Mouse (Mus musculus): ENCODE measurements around the gene Kcnb1. TPM values are rescaled to one million over a fixed set of nuclear protein-coding genes. Genes with fewer than 3 reads are reported as not detected.

Gene Kcnb1
- polyA plus RNA-seq, 1 experiment, result 2.1 TPM

DNA sequence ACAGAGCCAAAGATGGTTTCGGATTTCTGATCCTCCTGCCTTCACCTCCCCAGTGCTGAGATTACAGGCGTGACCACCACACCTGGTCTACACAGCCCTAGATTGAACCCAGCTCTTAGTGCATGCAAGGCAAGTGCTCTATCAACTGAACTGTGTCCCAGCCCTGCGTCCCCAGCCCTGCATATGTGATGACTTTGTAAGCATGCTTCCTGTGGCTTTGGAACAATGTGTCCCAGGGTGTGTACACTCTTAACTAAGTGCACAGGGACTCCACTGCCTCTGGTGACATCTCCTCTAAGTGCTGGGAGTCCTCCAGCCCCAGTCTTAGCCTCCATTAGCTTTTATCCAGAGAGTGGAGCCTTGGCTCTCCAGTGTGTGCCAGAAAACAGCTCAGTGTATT is 3.4 kb upstream of the Kcnb1 start:
- Histone ChIP-seq H3K27me3 (ENCODE audit: control insufficient read depth, insufficient read depth, low read length) (peaks cover 12% of the 10 kb centered on the region), H3K36me3 (ENCODE audit: control insufficient read depth, insufficient read depth, low read length) (no peaks in the 10 kb centered on the region), H3K4me3 (ENCODE audit: control insufficient read depth, insufficient read depth, low read length) (no peak overlapping the region), H3K27ac (ENCODE audit: control insufficient read depth, insufficient read depth, low read length) (no peak overlapping the region), H3K4me1 (replicated peaks; ENCODE audit: control insufficient read depth, insufficient read depth, low read length) (peaks cover 13% of the 10 kb centered on the region; the same call in 1 of the 2 replicates)
- TF ChIP-seq POLR2A (IDR thresholded peaks at IDR 0.05; ENCODE audit: control insufficient read depth, extremely low read depth, insufficient read depth, low read length, poor library complexity), result no peak
- TF ChIP-seq CTCF (IDR thresholded peaks at IDR 0.05; ENCODE audit: borderline replicate concordance, control insufficient read depth, extremely low read depth, insufficient read depth, low read length, poor library complexity), result no peak
- DNase-seq, result no peak
- 79% methylated on average over 3 of the region's 3 CpGs for WGBS

DNA sequence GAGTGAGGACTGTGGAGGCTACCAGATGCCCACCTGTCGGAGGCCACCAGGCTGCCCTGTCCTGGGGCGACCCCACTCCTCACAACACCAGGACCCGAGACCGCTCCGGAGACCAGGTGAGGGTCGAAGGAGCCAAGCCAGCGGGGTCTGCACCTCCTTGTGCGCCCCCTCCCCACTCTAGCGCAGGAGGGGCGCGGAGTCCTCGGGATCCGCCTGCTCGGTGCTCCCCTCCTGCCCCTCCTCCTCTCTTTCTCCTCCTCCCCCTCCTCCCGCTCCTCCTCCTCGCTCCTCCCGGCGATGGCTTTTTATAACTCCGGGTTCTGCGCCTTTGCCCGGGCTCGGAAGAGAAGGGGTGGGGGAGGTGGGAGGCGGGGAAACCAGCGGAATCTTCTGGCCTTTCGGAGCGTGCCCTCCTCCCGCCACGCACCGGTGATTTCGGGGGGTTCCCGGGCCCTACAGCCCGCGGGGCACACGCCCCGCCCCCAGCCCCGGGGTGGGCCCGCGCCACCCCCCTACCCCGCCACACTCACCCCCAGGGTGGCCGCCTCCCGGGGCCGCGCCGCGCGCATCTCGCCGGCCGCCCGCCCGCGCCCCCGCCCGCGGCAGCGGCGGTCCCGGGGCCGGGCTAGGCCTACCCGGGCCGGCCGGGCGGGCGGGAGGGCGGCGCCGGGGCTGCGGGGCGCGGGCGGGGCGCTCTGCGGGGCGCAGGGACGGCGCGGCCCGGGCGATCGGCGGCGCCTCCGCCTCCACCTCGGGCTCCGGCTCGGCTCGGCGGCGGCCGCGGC is 472 bp downstream of the Kcnb1 start:
- H3K27me3 ChIP-seq (ENCODE audit: control insufficient read depth, insufficient read depth, low read length), result peaks cover 16% of the 10 kb centered on the region
- 21% methylated on average over 81 of the region's 91 CpGs for WGBS
- H3K27ac ChIP-seq (ENCODE audit: control insufficient read depth, insufficient read depth, low read length), result no peak overlapping the region
- DNase-seq, result no peak
- peaks cover 13% of the 10 kb centered on the region; the same call in 1 of the 2 replicates for H3K4me1 ChIP-seq (replicated peaks; ENCODE audit: control insufficient read depth, insufficient read depth, low read length)
- no peaks in the 10 kb centered on the region for H3K36me3 ChIP-seq (ENCODE audit: control insufficient read depth, insufficient read depth, low read length)
- no peak overlapping the region for H3K4me3 ChIP-seq (ENCODE audit: control insufficient read depth, insufficient read depth, low read length)
- no peak; the same call in 1 of the 2 replicates for TF ChIP-seq CTCF (IDR thresholded peaks at IDR 0.05; ENCODE audit: borderline replicate concordance, control insufficient read depth, extremely low read depth, insufficient read depth, low read length, poor library complexity)
- TF ChIP-seq POLR2A (IDR thresholded peaks at IDR 0.05; ENCODE audit: control insufficient read depth, extremely low read depth, insufficient read depth, low read length, poor library complexity), result no peak

DNA sequence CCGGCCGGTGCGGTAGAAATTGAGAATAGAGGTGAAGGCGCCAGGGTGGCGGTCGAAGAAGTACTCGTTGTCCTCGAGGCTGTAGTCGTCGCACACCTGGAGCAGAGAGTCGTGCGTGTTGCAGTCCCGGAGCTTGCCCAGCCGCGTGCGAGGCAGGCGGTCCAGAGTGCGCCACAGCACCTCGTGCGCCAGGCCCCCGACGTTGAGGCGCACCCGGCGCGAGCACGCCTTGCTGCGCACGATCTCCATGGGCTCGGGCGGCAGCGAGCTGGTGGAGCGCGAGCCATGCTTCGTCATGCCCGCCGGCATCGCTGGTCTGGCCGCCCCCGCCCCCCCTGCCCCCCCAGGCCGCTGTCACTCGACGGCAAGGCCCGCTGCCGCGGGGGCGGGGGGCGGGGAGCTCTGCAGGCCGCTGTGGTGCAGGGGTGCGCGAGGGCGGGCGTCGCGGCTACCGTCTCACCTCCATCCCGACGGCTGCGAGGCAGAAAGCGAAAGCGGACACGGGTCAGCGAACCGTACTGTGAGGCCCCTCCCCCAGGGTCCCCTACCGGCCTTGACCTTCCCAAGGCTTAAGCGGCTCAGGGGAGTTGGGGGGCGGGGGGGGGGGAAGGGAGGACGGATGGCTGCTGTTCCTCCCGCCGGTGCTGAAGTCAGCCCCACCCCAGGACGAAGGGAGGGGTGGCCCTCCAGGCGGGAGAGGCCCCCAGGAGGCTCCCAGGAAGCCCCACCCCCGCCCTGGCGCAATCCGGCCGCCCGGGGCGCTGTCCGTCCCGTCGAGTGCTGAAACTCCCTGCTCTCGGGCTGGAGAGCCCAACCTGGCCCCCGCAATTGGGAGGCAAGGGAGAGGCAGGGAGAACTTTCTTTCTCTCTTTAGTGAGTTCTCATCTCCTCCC is 1.4 kb downstream of the Kcnb1 start:
- Histone ChIP-seq H3K4me3 (ENCODE audit: control insufficient read depth, insufficient read depth, low read length) (peak overlapping the region; percentile 33), H3K27ac (ENCODE audit: control insufficient read depth, insufficient read depth, low read length) (no peak overlapping the region), H3K27me3 (ENCODE audit: control insufficient read depth, insufficient read depth, low read length) (peaks cover 16% of the 10 kb centered on the region), H3K4me1 (replicated peaks; ENCODE audit: control insufficient read depth, insufficient read depth, low read length) (peaks cover 13% of the 10 kb centered on the region; the same call in 1 of the 2 replicates), H3K36me3 (ENCODE audit: control insufficient read depth, insufficient read depth, low read length) (no peaks in the 10 kb centered on the region)
- 14% methylated on average over 83 of the region's 83 CpGs for WGBS
- DNase-seq, result peak; percentile 56
- TF ChIP-seq POLR2A (IDR thresholded peaks at IDR 0.05; ENCODE audit: control insufficient read depth, extremely low read depth, insufficient read depth, low read length, poor library complexity), result no peak

DNA sequence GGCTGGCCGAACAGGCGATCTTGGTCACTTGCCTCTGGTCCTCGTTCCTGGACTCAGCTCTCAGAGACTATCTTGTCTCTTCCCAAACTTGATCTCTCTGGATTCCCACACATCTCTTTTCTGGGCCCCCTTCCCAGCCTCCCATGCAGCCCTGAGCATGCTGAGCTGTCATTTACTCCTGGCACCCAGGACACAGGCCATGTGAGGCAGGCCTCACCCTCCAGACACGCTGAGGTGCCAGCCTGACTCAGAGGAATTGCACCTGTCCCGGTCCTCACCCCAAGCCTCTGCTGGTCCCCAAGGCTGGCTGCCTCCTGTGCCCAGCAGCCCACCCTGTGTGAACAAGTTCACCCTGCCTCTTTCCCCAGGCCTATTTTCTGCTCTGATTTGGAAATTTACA is 2.8 kb downstream of the Kcnb1 start:
- no peak overlapping the region for H3K27ac ChIP-seq (ENCODE audit: control insufficient read depth, insufficient read depth, low read length)
- 92% methylated on average over 5 of the region's 5 CpGs for WGBS
- H3K4me3 ChIP-seq (ENCODE audit: control insufficient read depth, insufficient read depth, low read length), result no peak overlapping the region
- peaks cover 13% of the 10 kb centered on the region; the same call in 1 of the 2 replicates for H3K4me1 ChIP-seq (replicated peaks; ENCODE audit: control insufficient read depth, insufficient read depth, low read length)
- TF ChIP-seq CTCF (IDR thresholded peaks at IDR 0.05; ENCODE audit: borderline replicate concordance, control insufficient read depth, extremely low read depth, insufficient read depth, low read length, poor library complexity) (no peak), POLR2A (IDR thresholded peaks at IDR 0.05; ENCODE audit: control insufficient read depth, extremely low read depth, insufficient read depth, low read length, poor library complexity) (no peak)
- H3K36me3 ChIP-seq (ENCODE audit: control insufficient read depth, insufficient read depth, low read length), result no peaks in the 10 kb centered on the region
- DNase-seq, result no peak
- peaks cover 16% of the 10 kb centered on the region for H3K27me3 ChIP-seq (ENCODE audit: control insufficient read depth, insufficient read depth, low read length)

DNA sequence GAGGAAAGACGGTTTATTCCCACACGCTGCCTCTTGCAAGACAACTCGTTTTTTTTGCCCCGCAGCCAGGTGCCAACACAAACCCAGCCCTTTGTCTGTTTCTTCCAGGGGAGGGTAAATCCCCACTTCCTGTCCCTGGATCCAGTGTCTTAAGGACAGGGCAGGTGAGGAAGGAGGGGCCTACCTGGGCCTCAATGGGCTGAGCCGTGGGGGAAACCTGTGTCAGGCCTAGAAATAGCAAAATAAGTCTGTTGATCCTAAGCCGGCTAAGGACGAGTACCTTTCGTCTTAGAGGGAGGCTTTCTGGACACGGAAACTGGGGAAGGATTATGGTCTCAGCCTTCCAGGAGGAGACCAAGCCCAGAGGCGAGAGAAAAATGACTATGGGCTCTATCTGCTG is 3.4 kb downstream of the Kcnb1 start:
- DNase-seq, result no peak
- no peaks in the 10 kb centered on the region for H3K36me3 ChIP-seq (ENCODE audit: control insufficient read depth, insufficient read depth, low read length)
- no peak overlapping the region for H3K27ac ChIP-seq (ENCODE audit: control insufficient read depth, insufficient read depth, low read length)
- peaks cover 13% of the 10 kb centered on the region; the same call in 1 of the 2 replicates for H3K4me1 ChIP-seq (replicated peaks; ENCODE audit: control insufficient read depth, insufficient read depth, low read length)
- no peak overlapping the region for H3K4me3 ChIP-seq (ENCODE audit: control insufficient read depth, insufficient read depth, low read length)
- TF ChIP-seq CTCF (IDR thresholded peaks at IDR 0.05; ENCODE audit: borderline replicate concordance, control insufficient read depth, extremely low read depth, insufficient read depth, low read length, poor library complexity), result no peak
- TF ChIP-seq POLR2A (IDR thresholded peaks at IDR 0.05; ENCODE audit: control insufficient read depth, extremely low read depth, insufficient read depth, low read length, poor library complexity), result no peak
- H3K27me3 ChIP-seq (ENCODE audit: control insufficient read depth, insufficient read depth, low read length), result peaks cover 16% of the 10 kb centered on the region
- 67% methylated on average over 10 of the region's 10 CpGs for WGBS

DNA sequence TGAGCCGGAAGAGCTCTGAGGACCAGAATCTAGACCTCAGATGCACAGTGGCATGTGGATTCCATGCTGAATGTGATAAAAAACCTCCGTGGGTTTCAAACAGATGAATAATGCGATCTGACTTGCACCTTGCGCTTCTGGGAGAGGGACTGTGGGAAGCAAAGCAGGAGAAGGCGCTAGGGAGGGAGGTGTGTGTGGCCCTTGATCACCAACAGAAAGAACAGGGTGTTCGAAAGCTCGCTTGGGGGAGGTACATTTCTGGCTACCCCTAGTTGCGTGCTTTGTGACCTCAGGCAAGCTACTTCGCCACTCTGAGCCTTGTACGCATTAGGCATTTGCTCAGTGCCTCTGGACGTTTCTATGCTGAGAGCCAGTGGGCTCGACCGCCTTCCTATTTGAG is 4.0 kb downstream of the Kcnb1 start:
- peaks cover 13% of the 10 kb centered on the region; the same call in 1 of the 2 replicates for H3K4me1 ChIP-seq (replicated peaks; ENCODE audit: control insufficient read depth, insufficient read depth, low read length)
- H3K36me3 ChIP-seq (ENCODE audit: control insufficient read depth, insufficient read depth, low read length), result no peaks in the 10 kb centered on the region
- no peak overlapping the region for H3K27ac ChIP-seq (ENCODE audit: control insufficient read depth, insufficient read depth, low read length)
- H3K4me3 ChIP-seq (ENCODE audit: control insufficient read depth, insufficient read depth, low read length), result no peak overlapping the region
- no peak for DNase-seq
- peaks cover 16% of the 10 kb centered on the region for H3K27me3 ChIP-seq (ENCODE audit: control insufficient read depth, insufficient read depth, low read length)
- 73% methylated on average over 13 of the region's 13 CpGs for WGBS
- no peak for TF ChIP-seq POLR2A (IDR thresholded peaks at IDR 0.05; ENCODE audit: control insufficient read depth, extremely low read depth, insufficient read depth, low read length, poor library complexity)
- no peak for TF ChIP-seq CTCF (IDR thresholded peaks at IDR 0.05; ENCODE audit: borderline replicate concordance, control insufficient read depth, extremely low read depth, insufficient read depth, low read length, poor library complexity)
